Comparison of ENCODE assay signal across 8 mouse cellular contexts in the genomic region with DNA sequence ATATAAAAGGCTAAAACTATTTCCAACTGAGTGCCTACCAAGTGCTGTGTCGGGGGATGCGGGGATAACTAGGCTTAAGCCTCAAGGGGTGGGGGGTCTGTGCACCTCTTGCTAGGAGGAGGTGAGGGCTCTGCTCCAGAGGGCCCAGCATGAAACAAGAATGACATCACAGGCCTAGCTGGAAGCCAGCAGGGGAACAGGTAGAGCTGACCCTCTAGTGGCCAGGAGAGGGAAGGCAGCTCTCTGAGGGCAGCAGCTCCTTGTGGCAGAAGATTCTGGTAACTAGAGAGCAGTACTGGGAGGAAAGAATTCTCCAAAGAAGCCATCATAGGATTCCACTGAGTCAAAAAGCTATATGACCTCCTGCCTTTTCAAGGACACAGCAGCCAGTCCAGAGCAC. TPM values are rescaled to one million over a fixed set of nuclear protein-coding genes. Genes with fewer than 3 reads are reported as not detected.
DNase-seq lines count a peak whose midpoint lies in the region; ATAC-seq and TF ChIP-seq lines count a peak whose summit lies in the region.

No protein-coding gene starts in this region.

- peak; percentile 62 for DNase-seq in gastrocnemius, adult 2 months
- DNase-seq in gastrocnemius, postnatal 10 days: no peak
- DNase-seq in urinary bladder, postnatal 14 days (ENCODE audit: low spot score): peak; percentile 71
- DNase-seq in urinary bladder, postnatal 4 days (ENCODE audit: low spot score in 2 of 2): no peak
- DNase-seq in kidney, postnatal 25 days: peak; percentile 79 to 82
- DNase-seq in retina, embryonic 14.5 days (ENCODE audit: low spot score): peak; percentile 39
- peak; percentile 64 to 72 for DNase-seq in thymus, postnatal 36 days

- ATAC-seq in common myeloid progenitor, adult 5-6 weeks (replicated peaks; ENCODE audit: low read depth, poor library complexity, severe bottlenecking): peak; percentile 67

- intact Hi-C loops in gastrocnemius, adult 2 months (cut with DNase I): no loop called here

- no peak overlapping the region for H3K4me3 ChIP-seq in gastrocnemius, adult 2 months

- peak; percentile 73 for TF ChIP-seq CTCF in gastrocnemius, adult 2 months (IDR thresholded peaks at IDR 0.05)

- no peak overlapping the region for H3K27ac ChIP-seq in gastrocnemius, adult 2 months

RNA-seq across cellular contexts. Expression of a gene that starts 10.3 kb away (rescaled TPM):
- total RNA-seq in gastrocnemius, adult 2 months (2021): 10 to 100 TPM; 12.3 to 13.7 TPM
- 10 to 100 TPM in 1 of 2 experiments, 1 to 10 TPM in 1; 8.2 to 10.3 TPM for total RNA-seq in gastrocnemius, postnatal 10 days (2021)
- total RNA-seq in common myeloid progenitor, adult 5-6 weeks (2017): 3.6 and 6.3 TPM in 2 replicates

RNA-seq across cellular contexts. Expression of a gene that starts 38.7 kb away (rescaled TPM):
- 1 to 10 TPM; 6.0 to 8.8 TPM for total RNA-seq in gastrocnemius, adult 2 months (2021)
- total RNA-seq in gastrocnemius, postnatal 10 days (2021): 10 to 100 TPM in 1 of 2 experiments, 1 to 10 TPM in 1; 9.7 to 12.6 TPM
- total RNA-seq in common myeloid progenitor, adult 5-6 weeks (2017): 8.2 and 13.7 TPM in 2 replicates

Comparison
In these comparisons a context has a peak if more than half of its experiments do, and no peak if none do; other contexts are left out.
1. DNase-seq: peak in gastrocnemius, adult 2 months (single experiment), urinary bladder, postnatal 14 days (single experiment), kidney, postnatal 25 days (2 of 2), retina, embryonic 14.5 days (single experiment) and thymus, postnatal 36 days (2 of 2); none in gastrocnemius, postnatal 10 days (single experiment) and urinary bladder, postnatal 4 days (0 of 2).